Mouse (Mus musculus): ENCODE data around the gene Phf21a.
A peak's percentile ranks its signal among the peaks of the same experiment; 100 is the strongest.
"Not testable (repeated sequence)": the region's sequence is repeated elsewhere in the genome, so short reads cannot be mapped to it uniquely, and the experiment has no call there.

Phf21a gene

DNA sequence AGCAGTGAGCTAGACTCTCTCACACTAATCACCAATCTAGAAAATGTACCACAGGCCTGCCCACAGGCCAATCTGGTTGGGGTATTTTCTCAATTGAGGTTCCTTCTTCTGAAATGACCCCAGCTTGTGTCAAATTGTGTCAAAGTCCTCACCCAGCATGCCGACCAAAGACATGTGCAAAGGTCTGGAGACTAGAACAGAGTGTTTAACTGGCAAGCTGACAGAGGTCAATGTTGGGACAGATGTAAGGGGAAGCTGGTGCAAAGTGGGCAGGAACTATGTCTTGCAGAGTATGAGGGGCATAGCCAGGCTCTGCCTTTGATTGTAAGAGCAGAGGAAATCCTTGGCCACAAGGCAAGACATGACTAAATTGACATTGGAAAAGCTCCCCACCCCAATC, 7.2 kb upstream of the Phf21a start:
- no peak for DNase-seq

DNA sequence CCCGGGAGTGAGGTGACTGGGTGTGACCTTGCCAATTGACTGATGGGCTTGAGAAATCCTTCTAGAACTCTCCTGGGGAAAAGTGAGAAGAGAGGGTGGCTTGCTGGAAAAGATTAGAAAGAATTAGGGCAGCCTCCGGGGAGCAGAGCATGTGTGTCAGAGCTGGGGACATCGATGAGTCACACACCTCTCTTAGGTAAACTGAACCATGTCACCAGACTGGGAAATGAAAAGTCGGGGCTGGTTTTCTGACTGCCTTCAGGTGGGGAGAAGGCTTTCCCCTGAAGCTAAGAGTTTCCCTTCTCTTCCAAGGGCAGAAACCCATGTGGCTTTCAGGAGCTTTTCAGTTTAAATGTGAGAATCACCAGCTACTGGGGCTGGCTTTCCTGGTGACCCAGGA, 5.9 kb upstream of the Phf21a start:
- DNase-seq, result no peak

GRCm38 (mm10) chr2:92089782-92090181, 3.1 kb upstream of the Phf21a start:
- no peak for DNase-seq

DNA sequence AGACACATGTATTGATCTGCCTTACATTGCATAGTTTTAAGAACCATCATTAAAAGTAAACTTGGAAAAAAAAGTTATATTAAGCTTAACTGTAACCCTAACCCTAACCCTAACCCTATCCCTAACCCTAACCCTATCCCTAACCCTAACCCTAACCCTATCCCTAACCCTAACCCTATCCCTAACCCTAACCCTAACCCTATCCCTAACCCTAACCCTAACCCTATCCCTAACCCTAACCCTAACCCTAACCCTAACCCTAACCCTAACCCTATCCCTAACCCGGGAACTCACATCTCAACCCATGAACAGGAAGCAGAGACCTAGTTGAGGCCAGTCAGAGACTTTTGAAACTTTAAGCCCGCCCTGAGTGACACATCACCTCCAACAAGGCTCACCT, 586 bp downstream of the Phf21a start:
- DNase-seq, result not testable (repeated sequence)

GRCm38 (mm10) chr2:92094078-92094477, 1.2 kb downstream of the Phf21a start:
- DNase-seq, result no peak

DNA sequence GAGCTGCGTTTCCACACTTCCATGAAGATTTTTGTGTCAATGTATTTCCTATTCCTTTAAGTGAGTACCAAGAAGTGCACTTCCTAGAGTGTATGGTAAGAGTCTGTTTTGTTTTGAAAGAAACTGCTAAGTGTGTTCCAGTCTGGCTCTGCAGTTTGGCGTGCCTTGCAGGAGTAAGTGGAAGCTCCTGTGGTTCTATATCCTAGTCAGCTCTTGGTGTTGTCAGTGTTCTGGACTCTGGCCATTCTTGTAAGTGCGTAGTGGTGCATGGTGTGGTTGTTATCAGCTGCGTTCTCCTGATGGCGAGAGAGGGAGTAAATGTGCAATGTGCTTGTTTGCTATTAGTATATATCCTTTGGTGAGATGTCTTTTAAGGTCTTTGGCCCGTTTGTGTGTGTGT, 7.9 kb downstream of the Phf21a start:
- no peak for DNase-seq

DNA sequence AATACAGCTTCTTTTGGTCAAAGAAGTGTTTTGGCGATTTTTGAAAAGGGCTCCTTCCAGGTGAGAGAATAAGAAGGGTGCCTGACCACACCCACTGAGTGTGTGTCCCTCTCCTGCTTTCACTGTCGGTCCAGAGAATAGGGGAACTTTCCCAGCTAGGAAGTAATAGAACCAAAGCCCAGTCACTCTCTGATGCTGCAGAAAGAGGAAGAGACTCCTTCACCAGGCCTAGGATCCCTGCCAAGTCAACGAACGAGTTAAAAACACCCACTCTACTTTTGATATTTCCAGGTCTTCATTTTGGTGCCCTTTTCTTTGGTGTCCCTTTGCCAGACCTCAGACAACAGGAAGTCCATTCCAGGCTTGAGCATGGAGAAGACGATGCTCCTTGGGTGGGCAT, 31.6 kb downstream of the Phf21a start:
- no peak for DNase-seq

GRCm38 (mm10) chr2:92125330-92125729, 32.4 kb downstream of the Phf21a start:
- DNase-seq, result no peak

- no peak for DNase-seq
Measured at GRCm38 (mm10) chr2:92130071-92130470, 37.2 kb downstream of the Phf21a start.

GRCm38 (mm10) chr2:92138736-92139135, 45.8 kb downstream of the Phf21a start:
- no peak for DNase-seq

GRCm38 (mm10) chr2:92139365-92139764, 46.4 kb downstream of the Phf21a start:
- no peak for DNase-seq

- no peak for DNase-seq
Measured at GRCm38 (mm10) chr2:92140383-92140782, 47.5 kb downstream of the Phf21a start.

DNA sequence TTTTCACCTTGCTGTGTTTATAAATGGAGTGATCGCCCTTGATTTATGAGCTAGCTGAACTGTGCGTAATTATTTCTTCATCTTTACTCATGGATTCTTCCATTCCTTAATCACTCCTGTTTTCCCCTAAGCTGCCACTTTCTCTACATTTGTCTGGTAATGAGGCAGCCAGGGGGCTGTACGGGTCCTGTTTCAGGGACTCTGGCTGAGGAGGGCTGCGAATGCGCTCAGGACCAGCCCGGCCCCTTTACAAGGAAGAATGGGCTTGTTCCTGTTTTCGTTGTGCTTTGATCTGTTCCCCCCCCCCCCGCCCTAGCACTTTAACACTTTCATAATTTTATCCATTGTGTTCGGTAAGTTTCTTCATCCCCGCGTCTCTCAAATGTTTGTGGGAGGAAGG, 48.2 kb downstream of the Phf21a start:
- no peak for DNase-seq

- DNase-seq, result no peak
Measured at GRCm38 (mm10) chr2:92143932-92144331, 51.0 kb downstream of the Phf21a start.

- DNase-seq, result not testable (repeated sequence)
Measured at GRCm38 (mm10) chr2:92147925-92148750, 55.2 kb downstream of the Phf21a start.

- no peak for DNase-seq
Measured at GRCm38 (mm10) chr2:92164291-92164690, 71.4 kb downstream of the Phf21a start.

DNA sequence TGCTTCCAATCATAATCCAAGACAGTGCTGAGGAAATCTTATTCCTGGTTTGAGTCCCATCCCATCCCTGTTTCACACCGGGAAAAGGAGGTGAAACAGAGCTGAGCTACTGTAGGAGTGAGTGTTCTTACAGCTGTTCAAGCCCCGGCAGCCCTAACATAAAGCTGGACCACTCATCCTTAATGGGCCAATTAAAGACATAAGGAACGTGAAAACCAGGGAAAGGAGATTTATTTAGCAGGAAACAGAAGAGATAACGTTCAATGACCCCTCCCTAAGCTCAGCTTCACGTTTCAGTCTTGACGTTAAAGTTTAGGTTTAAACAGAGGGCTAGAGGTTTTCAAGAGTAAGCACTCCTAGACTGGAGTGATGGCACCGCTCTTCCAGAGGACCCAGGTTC, 74.0 kb downstream of the Phf21a start:
- DNase-seq, result no peak

GRCm38 (mm10) chr2:92171046-92171643, 78.2 kb downstream of the Phf21a start:
- no peak for DNase-seq

DNA sequence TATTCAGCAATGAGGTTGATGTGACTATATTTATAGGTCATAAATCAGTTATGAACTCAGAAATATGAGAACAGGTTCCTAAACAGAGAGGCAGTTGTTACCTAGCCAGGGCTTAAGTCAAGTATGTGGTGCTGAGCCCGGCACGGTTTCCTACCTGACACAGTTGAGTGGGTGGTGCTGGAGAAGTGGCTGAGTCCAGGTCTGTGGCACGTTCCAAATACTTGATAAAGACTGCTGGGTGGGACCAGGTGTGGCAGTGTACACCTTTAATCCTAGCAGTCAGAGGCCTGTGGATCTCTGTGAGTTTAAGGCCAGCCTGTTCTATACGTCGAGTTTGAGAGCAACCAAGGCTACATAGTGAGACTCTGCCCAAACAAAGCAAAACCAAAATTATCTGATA, 79.4 kb downstream of the Phf21a start:
- DNase-seq, result no peak

GRCm38 (mm10) chr2:92173186-92173585, 80.3 kb downstream of the Phf21a start:
- no peak for DNase-seq

- DNase-seq, result peak; percentile 20
Measured at GRCm38 (mm10) chr2:92174265-92174664, 81.3 kb downstream of the Phf21a start.

- DNase-seq, result no peak
Measured at GRCm38 (mm10) chr2:92175002-92175401, 82.1 kb downstream of the Phf21a start.

DNA sequence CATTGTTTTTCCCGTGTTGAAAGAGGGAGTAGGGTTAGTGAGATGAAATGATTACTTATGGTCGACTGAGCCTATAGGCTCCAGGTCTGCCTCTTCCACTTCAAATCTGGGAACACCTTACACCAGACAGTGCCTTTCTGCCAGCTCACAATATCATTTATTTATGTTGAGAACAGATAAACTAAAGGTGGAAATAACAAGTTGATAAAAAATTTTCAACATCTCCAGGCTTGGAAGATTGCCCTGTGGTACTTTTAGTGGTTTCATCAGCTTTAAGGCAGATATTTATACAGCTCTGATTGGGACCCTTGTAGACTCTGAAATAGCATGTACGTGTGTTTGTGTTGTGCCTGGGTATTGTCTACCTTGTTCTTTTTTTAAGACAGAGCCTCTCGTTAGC, 83.4 kb downstream of the Phf21a start:
- DNase-seq, result no peak

DNA sequence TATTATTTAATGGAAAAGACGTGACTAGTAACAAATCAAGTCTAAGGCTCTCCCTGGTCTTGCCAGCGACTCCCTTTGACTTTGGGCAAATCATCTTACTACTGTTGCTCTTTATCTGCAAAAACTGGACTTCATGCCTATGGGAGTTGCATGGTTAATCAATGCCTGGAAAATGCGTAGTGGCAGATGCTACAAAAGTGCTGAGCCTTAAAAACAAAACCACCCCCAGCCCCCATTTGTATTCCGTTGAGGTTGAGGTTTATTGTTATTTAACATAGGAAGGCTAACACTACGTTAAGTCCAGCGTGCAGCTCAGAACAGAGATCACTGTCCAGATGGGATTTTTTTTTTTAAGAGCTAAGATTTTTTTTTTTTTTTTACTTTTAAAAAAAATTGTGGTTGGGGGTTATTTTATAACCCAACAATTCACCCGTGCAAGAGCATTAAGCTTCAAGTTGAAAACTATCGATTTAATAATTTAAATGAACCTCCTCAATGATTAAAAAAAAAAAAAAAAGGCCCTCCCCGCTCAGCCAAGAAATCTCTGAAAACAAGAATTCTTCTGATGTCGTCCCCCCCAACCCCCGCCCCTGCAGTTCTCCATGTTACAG, 89.3 kb downstream of the Phf21a start:
- no peak for DNase-seq
